Comparison of ENCODE assay signal across 25 mouse cellular contexts in the genomic region with DNA sequence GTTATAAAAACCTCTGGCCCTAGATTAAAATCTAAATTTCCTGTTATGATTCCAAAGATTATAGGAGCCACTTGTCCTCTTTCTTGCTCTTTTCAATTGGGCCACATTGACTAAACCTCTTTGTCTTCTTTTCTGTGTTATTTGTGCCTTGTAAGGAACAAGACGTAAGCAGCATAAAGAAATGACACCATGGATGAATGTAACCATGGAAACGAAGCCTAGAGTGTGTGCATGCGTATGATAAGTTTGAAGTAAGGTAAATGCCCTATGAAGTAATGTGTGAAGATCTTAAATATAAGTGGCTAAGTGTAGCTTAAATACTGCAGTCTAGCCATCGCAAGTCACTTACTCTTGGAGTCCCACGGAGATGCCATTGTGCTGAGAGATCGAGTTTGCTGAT.
"Had no signal": no experiment of that assay in that cellular context is flagged by ENCODE, and none has a peak within 500 bp of the region (broad histone marks: within the 10 kb centered on the region; RNA-seq: fewer than 3 reads in every experiment).

No protein-coding gene starts in this region.

- H3K9me3 ChIP-seq: heart, embryonic 13.5 days; heart, embryonic 15.5 days; hindbrain, embryonic 13.5 days; hindbrain, embryonic 15.5 days; kidney, embryonic 15.5 days; limb, embryonic 13.5 days; limb, embryonic 15.5 days had no signal

- H3K36me3 ChIP-seq: heart, embryonic 13.5 days; heart, embryonic 15.5 days; hindbrain, embryonic 13.5 days; hindbrain, embryonic 15.5 days; kidney, embryonic 15.5 days; limb, embryonic 13.5 days; limb, embryonic 15.5 days had no signal

- H3K9ac ChIP-seq: heart, embryonic 13.5 days; heart, embryonic 15.5 days; hindbrain, embryonic 13.5 days; hindbrain, embryonic 15.5 days; kidney, embryonic 15.5 days; limb, embryonic 13.5 days; limb, embryonic 15.5 days had no signal

- ATAC-seq: hindbrain, postnatal 0 days; intestine, embryonic 16.5 days had no signal

- DNase-seq: gastrocnemius, postnatal 14 days; gastrocnemius, postnatal 36 days; heart, adult 11 months; heart, adult 2 months; heart, postnatal 14 days; heart, postnatal 36 days; kidney, adult 11 months; kidney, adult 2 months; kidney, adult 9 months; kidney, postnatal 14 days; kidney, postnatal 36 days; layer of hippocampus, adult 9-11 months; layer of hippocampus, postnatal 36 days; left cerebral cortex, postnatal 4 days had no signal

- H3K27ac ChIP-seq: heart, adult 2 months; heart, embryonic 13.5 days; heart, embryonic 15.5 days; hindbrain, embryonic 13.5 days; hindbrain, embryonic 15.5 days; hindbrain, postnatal 0 days; kidney, embryonic 15.5 days; kidney, postnatal 0 days; limb, embryonic 13.5 days; limb, embryonic 15.5 days had no signal

- H3K4me2 ChIP-seq: heart, embryonic 11.5 days; heart, embryonic 13.5 days; heart, embryonic 15.5 days; hindbrain, embryonic 13.5 days; hindbrain, embryonic 15.5 days; kidney, embryonic 15.5 days; limb, embryonic 13.5 days; limb, embryonic 15.5 days had no signal

- H3K27me3 ChIP-seq: heart, embryonic 13.5 days; heart, embryonic 15.5 days; hindbrain, embryonic 13.5 days; hindbrain, embryonic 15.5 days; kidney, embryonic 15.5 days; limb, embryonic 13.5 days; limb, embryonic 15.5 days had no signal

- H3K4me1 ChIP-seq: heart, embryonic 13.5 days; heart, embryonic 15.5 days; hindbrain, embryonic 13.5 days; hindbrain, embryonic 15.5 days; kidney, embryonic 15.5 days; limb, embryonic 13.5 days; limb, embryonic 15.5 days had no signal

- H3K4me3 ChIP-seq: heart, adult 2 months; heart, embryonic 13.5 days; heart, embryonic 15.5 days; hindbrain, embryonic 13.5 days; hindbrain, embryonic 15.5 days; kidney, embryonic 15.5 days; limb, embryonic 13.5 days; limb, embryonic 15.5 days had no signal
